Mouse (Mus musculus) neural tube, embryonic 13.5 days (tissue): ENCODE measurements around the gene Plb1. TPM values are rescaled to one million over a fixed set of nuclear protein-coding genes. Genes with fewer than 3 reads are reported as not detected.

Experiments
- ATAC-seq: fragments of 200-750 bp; cut with Nextera tagmentation; 2 replicates; pipeline ENCODE4 v1.8.0; 2017; ENCODE audit warnings: low read depth, mild to moderate bottlenecking, moderate TSS enrichment, moderate library complexity
- H3K27ac ChIP-seq: fragments of 300-500 bp; sonication (generic); replicated peaks from 2 replicates; pipeline ENCODE4 v1.5.1; 2015; ENCODE audit warnings: moderate library complexity, mild to moderate bottlenecking, inconsistent platforms
- H3K27me3 ChIP-seq: fragments of 300-500 bp; sonication (generic); 2 replicates; pipeline ENCODE4 v1.6.1; 2015; ENCODE audit warnings: mild to moderate bottlenecking, inconsistent platforms
- H3K36me3 ChIP-seq: fragments of 300-500 bp; sonication (generic); 2 replicates; pipeline ENCODE4 v1.6.1; 2015; ENCODE audit warnings: mild to moderate bottlenecking, inconsistent platforms
- H3K4me1 ChIP-seq: fragments of 300-500 bp; sonication (generic); replicated peaks from 2 replicates; pipeline ENCODE4 v1.6.1; 2015; ENCODE audit warnings: inconsistent platforms
- H3K4me2 ChIP-seq: fragments of 300-500 bp; sonication (generic); 2 replicates; pipeline ENCODE4 v1.6.1; 2015; ENCODE audit warnings: inconsistent platforms, mild to moderate bottlenecking, moderate library complexity
- H3K4me3 ChIP-seq: fragments of 300-500 bp; sonication (generic); 2 replicates; pipeline ENCODE4 v1.5.1; 2015; ENCODE audit warnings: mild to moderate bottlenecking, inconsistent platforms
- H3K9ac ChIP-seq: fragments of 300-500 bp; sonication (generic); 2 replicates; pipeline ENCODE4 v1.6.1; 2015; ENCODE audit warnings: moderate library complexity, mild to moderate bottlenecking, inconsistent platforms
- H3K9me3 ChIP-seq: fragments of 300-500 bp; sonication (generic); 2 replicates; pipeline ENCODE4 v1.6.1; 2016; ENCODE audit warnings: inconsistent platforms
- WGBS: fragments of 180-500 bp; shearing (Covaris S2); methylation state at CpG from one replicate; pipeline ENCODE4 v1.1.7; 2015; 5-methylcytosine and 5-hydroxymethylcytosine counted together
- polyA plus RNA-seq: library from polyadenylated mRNA; unstranded; fragments of >200 nt; fragmentation: Nextera tagmentation; extraction: Ambion mirVana; gene quantifications from 2 replicates; pipeline ENCODE4 v1.2.1, GENCODE M21; 2015

Plb1 gene
- polyA plus RNA-seq, 1 experiment from 2014 or later, result not detected

- WGBS, result 81% methylated on average over 8 of the region's 8 CpGs
- no peaks in the 10 kb centered on the region for H3K9me3 ChIP-seq
- H3K9ac ChIP-seq, result no peak overlapping the region
- H3K4me1 ChIP-seq, result no peaks in the 10 kb centered on the region
- no peak overlapping the region for H3K4me2 ChIP-seq
- ATAC-seq, result no peak
- H3K27ac ChIP-seq, result no peak overlapping the region
- H3K4me3 ChIP-seq, result no peak overlapping the region
- H3K36me3 ChIP-seq, result no peaks in the 10 kb centered on the region
- H3K27me3 ChIP-seq, result no peaks in the 10 kb centered on the region
Observed at GRCm38 (mm10) chr5:32208460-32208859, 24.0 kb upstream of the Plb1 start.

- no peak overlapping the region for H3K4me2 ChIP-seq
- no peaks in the 10 kb centered on the region for H3K9me3 ChIP-seq
- no peak overlapping the region for H3K4me3 ChIP-seq
- H3K4me1 ChIP-seq, result no peaks in the 10 kb centered on the region
- no peak overlapping the region for H3K9ac ChIP-seq
- no peak for ATAC-seq
- no peaks in the 10 kb centered on the region for H3K27me3 ChIP-seq
- no peak overlapping the region for H3K27ac ChIP-seq
- no peaks in the 10 kb centered on the region for H3K36me3 ChIP-seq
- 71% methylated on average over 2 of the region's 2 CpGs for WGBS
Observed at GRCm38 (mm10) chr5:32211011-32211410, 21.5 kb upstream of the Plb1 start.

- no peak for ATAC-seq
- H3K4me3 ChIP-seq, result no peak overlapping the region
- H3K27me3 ChIP-seq, result no peaks in the 10 kb centered on the region
- 47% methylated on average over 4 of the region's 4 CpGs for WGBS
- H3K4me2 ChIP-seq, result no peak overlapping the region
- H3K9ac ChIP-seq, result no peak overlapping the region
- H3K9me3 ChIP-seq, result no peaks in the 10 kb centered on the region
- no peaks in the 10 kb centered on the region for H3K4me1 ChIP-seq
- no peak overlapping the region for H3K27ac ChIP-seq
- H3K36me3 ChIP-seq, result no peaks in the 10 kb centered on the region
Observed at GRCm38 (mm10) chr5:32213746-32214145, 18.8 kb upstream of the Plb1 start.

GRCm38 (mm10) chr5:32215510-32215909 is 17.0 kb upstream of the Plb1 start:
- Histone ChIP-seq H3K9ac (no peak overlapping the region), H3K9me3 (no peaks in the 10 kb centered on the region), H3K27ac (no peak overlapping the region), H3K4me2 (no peak overlapping the region), H3K4me3 (no peak overlapping the region), H3K4me1 (no peaks in the 10 kb centered on the region), H3K36me3 (no peaks in the 10 kb centered on the region), H3K27me3 (no peaks in the 10 kb centered on the region)
- no peak for ATAC-seq
- 77% methylated on average over 10 of the region's 10 CpGs for WGBS

GRCm38 (mm10) chr5:32216465-32216864 is 16.0 kb upstream of the Plb1 start:
- H3K4me3 ChIP-seq, result no peak overlapping the region
- no peak overlapping the region for H3K9ac ChIP-seq
- no peaks in the 10 kb centered on the region for H3K4me1 ChIP-seq
- 78% methylated on average over 4 of the region's 4 CpGs for WGBS
- no peaks in the 10 kb centered on the region for H3K27me3 ChIP-seq
- no peaks in the 10 kb centered on the region for H3K36me3 ChIP-seq
- no peaks in the 10 kb centered on the region for H3K9me3 ChIP-seq
- no peak for ATAC-seq
- no peak overlapping the region for H3K27ac ChIP-seq
- H3K4me2 ChIP-seq, result no peak overlapping the region

GRCm38 (mm10) chr5:32217477-32217876 is 15.0 kb upstream of the Plb1 start:
- no peak overlapping the region for H3K27ac ChIP-seq
- no peak overlapping the region for H3K4me2 ChIP-seq
- H3K4me3 ChIP-seq, result no peak overlapping the region
- H3K27me3 ChIP-seq, result no peaks in the 10 kb centered on the region
- no peaks in the 10 kb centered on the region for H3K36me3 ChIP-seq
- ATAC-seq, result no peak
- WGBS, result 84% methylated on average over 8 of the region's 8 CpGs
- H3K9ac ChIP-seq, result no peak overlapping the region
- H3K4me1 ChIP-seq, result no peaks in the 10 kb centered on the region
- no peaks in the 10 kb centered on the region for H3K9me3 ChIP-seq

- Histone ChIP-seq H3K4me3 (no peak overlapping the region), H3K27ac (no peak overlapping the region), H3K4me2 (no peak overlapping the region), H3K9ac (no peak overlapping the region), H3K36me3 (no peaks in the 10 kb centered on the region), H3K4me1 (no peaks in the 10 kb centered on the region), H3K27me3 (no peaks in the 10 kb centered on the region), H3K9me3 (no peaks in the 10 kb centered on the region)
- ATAC-seq, result no peak
- WGBS, result 39% methylated on average over 4 of the region's 4 CpGs
Observed at GRCm38 (mm10) chr5:32230372-32230771, 2.1 kb upstream of the Plb1 start.

- ATAC-seq, result no peak
- Histone ChIP-seq H3K27ac (no peak overlapping the region), H3K36me3 (no peaks in the 10 kb centered on the region), H3K9me3 (no peaks in the 10 kb centered on the region), H3K27me3 (no peaks in the 10 kb centered on the region), H3K4me3 (no peak overlapping the region), H3K4me1 (no peaks in the 10 kb centered on the region), H3K4me2 (no peak overlapping the region), H3K9ac (no peak overlapping the region)
- 76% methylated on average over 2 of the region's 2 CpGs for WGBS
Observed at GRCm38 (mm10) chr5:32239337-32239736, 6.8 kb downstream of the Plb1 start.

GRCm38 (mm10) chr5:32240741-32241140 is 8.2 kb downstream of the Plb1 start:
- no peak overlapping the region for H3K4me3 ChIP-seq

GRCm38 (mm10) chr5:32243286-32243885 is 10.9 kb downstream of the Plb1 start:
- no peak overlapping the region for H3K4me3 ChIP-seq
- WGBS, result 68% methylated on average over 7 of the region's 7 CpGs
- no peak overlapping the region for H3K4me2 ChIP-seq
- H3K9ac ChIP-seq, result no peak overlapping the region
- ATAC-seq, result no peak
- no peak overlapping the region for H3K27ac ChIP-seq
- H3K9me3 ChIP-seq, result no peaks in the 10 kb centered on the region
- H3K4me1 ChIP-seq, result no peaks in the 10 kb centered on the region
- no peaks in the 10 kb centered on the region for H3K36me3 ChIP-seq
- no peaks in the 10 kb centered on the region for H3K27me3 ChIP-seq

More at GRCm38 (mm10) chr5:32240741-32241140, 8.2 kb downstream of the Plb1 start:
- H3K27ac ChIP-seq, result no peak overlapping the region
- H3K4me2 ChIP-seq, result no peak overlapping the region
- H3K9me3 ChIP-seq, result no peaks in the 10 kb centered on the region
- ATAC-seq, result no peak
- H3K36me3 ChIP-seq, result no peaks in the 10 kb centered on the region
- H3K9ac ChIP-seq, result no peak overlapping the region
- no peaks in the 10 kb centered on the region for H3K27me3 ChIP-seq
- no peaks in the 10 kb centered on the region for H3K4me1 ChIP-seq
- 65% methylated on average over 2 of the region's 2 CpGs for WGBS

- no peaks in the 10 kb centered on the region for H3K9me3 ChIP-seq
- no peaks in the 10 kb centered on the region for H3K36me3 ChIP-seq
- H3K27me3 ChIP-seq, result no peaks in the 10 kb centered on the region
- ATAC-seq, result no peak
- WGBS, result 82% methylated on average over 3 of the region's 3 CpGs
- no peak overlapping the region for H3K9ac ChIP-seq
- no peaks in the 10 kb centered on the region for H3K4me1 ChIP-seq
- no peak overlapping the region for H3K4me3 ChIP-seq
- no peak overlapping the region for H3K4me2 ChIP-seq
- no peak overlapping the region for H3K27ac ChIP-seq
Observed at GRCm38 (mm10) chr5:32245385-32245784, 12.9 kb downstream of the Plb1 start.

GRCm38 (mm10) chr5:32260751-32261150 is 28.2 kb downstream of the Plb1 start:
- H3K9me3 ChIP-seq, result no peaks in the 10 kb centered on the region
- ATAC-seq, result no peak
- H3K4me1 ChIP-seq, result no peaks in the 10 kb centered on the region
- WGBS, result 57% methylated on average over 5 of the region's 5 CpGs
- H3K36me3 ChIP-seq, result no peaks in the 10 kb centered on the region
- no peak overlapping the region for H3K4me3 ChIP-seq
- H3K9ac ChIP-seq, result no peak overlapping the region
- no peaks in the 10 kb centered on the region for H3K27me3 ChIP-seq
- no peak overlapping the region for H3K27ac ChIP-seq
- no peak overlapping the region for H3K4me2 ChIP-seq

- no peak for ATAC-seq
- Histone ChIP-seq H3K27me3 (no peaks in the 10 kb centered on the region), H3K4me3 (no peak overlapping the region), H3K4me1 (no peaks in the 10 kb centered on the region), H3K36me3 (no peaks in the 10 kb centered on the region), H3K9me3 (no peaks in the 10 kb centered on the region), H3K4me2 (no peak overlapping the region), H3K9ac (no peak overlapping the region), H3K27ac (no peak overlapping the region)
- 93% methylated on average over 3 of the region's 3 CpGs for WGBS
Observed at GRCm38 (mm10) chr5:32261251-32261650, 28.7 kb downstream of the Plb1 start.
